Mouse (Mus musculus): ENCODE results near the gene Gm5737. TPM values are rescaled to one million over a fixed set of nuclear protein-coding genes. Genes with fewer than 3 reads are reported as not detected.

Gm5737 gene
- not detected in 2 replicates for total RNA-seq (2023)

DNA sequence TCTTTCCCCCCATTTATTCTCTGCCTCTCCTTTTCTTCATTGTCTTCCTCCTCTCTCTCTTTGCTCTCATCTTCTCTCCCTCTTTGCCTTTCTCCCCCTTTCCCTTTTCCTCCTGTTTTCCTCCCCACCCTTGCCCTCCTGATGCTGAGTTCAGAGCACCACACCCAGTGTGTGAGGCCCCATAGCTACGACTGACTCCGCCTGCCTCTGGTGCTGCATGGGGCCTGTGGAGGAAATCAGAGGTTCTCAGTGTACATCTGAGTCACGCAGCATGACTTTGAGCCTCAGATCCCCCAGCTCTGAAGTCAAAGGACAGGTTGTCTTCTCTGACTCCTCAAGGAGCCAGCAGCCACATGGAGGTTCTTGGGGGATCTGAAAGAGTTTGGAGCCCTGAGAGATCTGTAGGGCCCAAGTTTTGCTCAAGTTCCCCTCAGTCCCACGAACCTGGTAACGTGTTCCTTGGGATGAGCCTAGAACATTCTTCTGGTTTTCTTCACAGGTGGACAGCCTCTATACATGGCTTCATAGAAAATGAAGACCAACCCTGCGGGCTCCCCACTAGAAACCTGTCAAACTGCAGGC lies at the start of gene Gm5737:
Gm5737 (plus strand) TSS at position 532 of the 582 bp plus-strand sequence.

DNA sequence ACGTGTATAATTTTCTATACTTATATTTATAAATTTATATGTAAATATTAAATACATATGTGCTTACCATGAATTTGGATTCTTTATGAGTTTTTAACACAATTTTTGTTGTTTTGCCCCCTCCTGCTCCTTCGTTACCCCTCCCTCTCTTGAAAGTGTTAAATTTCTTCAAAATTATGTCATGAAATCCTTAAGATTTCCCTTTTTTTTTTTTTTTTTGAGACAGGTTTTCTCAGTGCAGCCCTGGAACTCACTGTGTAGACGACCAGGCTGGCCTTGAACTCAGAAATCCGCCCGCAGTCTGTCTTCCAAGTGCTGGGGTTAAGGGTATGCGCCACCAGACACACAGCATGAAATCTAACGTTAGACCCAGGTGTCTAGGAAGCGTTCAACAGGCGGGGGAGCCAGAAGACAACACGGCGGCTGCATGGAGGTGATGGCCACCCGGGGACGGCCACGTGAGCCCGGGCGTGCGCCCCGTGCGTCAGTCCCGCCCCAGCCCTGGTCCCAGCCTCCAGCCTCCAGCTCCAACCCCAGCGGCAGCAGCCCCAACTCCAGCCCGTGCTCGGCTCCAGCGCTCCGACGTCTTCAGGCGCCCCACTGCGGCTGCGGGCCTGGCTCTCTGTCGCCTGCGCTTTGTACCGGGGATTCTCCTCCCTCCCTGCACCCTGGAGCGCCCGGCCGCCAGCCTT lies 30.3 kb downstream of the Gm5737 start, which contains the start of gene Eef2k:
Eef2k (plus strand) TSS at position 487 of the 692 bp plus-strand sequence.

Other genes starting within 250 kb of the Gm5737 start
- gene Uqcrc2, start 177.2 kb upstream of the Gm5737 start, total RNA-seq (2023) = 56.0 and 68.6 TPM in 2 replicates
- not detected in 2 replicates for gene Pdzd9, start 142.0 kb upstream of the Gm5737 start, total RNA-seq (2023)
- 6.1 and 6.7 TPM in 2 replicates for gene Mosmo, start 134.7 kb upstream of the Gm5737 start, total RNA-seq (2023)
- gene Vwa3a, start 73.0 kb upstream of the Gm5737 start, total RNA-seq (2023) = not detected in 2 replicates
- 42.5 and 43.6 TPM in 2 replicates for gene Eef2k, start 30.5 kb downstream of the Gm5737 start, total RNA-seq (2023)
- 6.4 and 7.5 TPM in 2 replicates for gene Polr3e, start 105.4 kb downstream of the Gm5737 start, total RNA-seq (2023)
- gene Cdr2, start 169.9 kb downstream of the Gm5737 start, total RNA-seq (2023) = 2.9 and 3.9 TPM in 2 replicates
- gene Mfsd13b, start 170.1 kb downstream of the Gm5737 start, total RNA-seq (2023) = 1.8 TPM in 1 of 2 replicates, not detected in the other
- 206 and 226 TPM in 2 replicates for gene Mettl9, start 222.1 kb downstream of the Gm5737 start, total RNA-seq (2023)

Measured in neutrophil, adult 65 days (primary cell).